Mouse (Mus musculus) erythroid progenitor cell, adult 5-6 weeks (primary cell): ENCODE results near the gene Spats1. TPM values are rescaled to one million over a fixed set of nuclear protein-coding genes. Genes with fewer than 3 reads are reported as not detected.
"Not testable (repeated sequence)": the region's sequence is repeated elsewhere in the genome, so short reads cannot be mapped to it uniquely, and the experiment has no call there.

Experiments
- ATAC-seq: replicated peaks from 2 replicates; pipeline ENCODE4 v1.8.0; 2016; ENCODE audit warnings: moderate number of reproducible peaks, mild to moderate bottlenecking, moderate TSS enrichment, inconsistent platforms; ENCODE audit not compliant: poor library complexity, low FRiP score, severe bottlenecking
- total RNA-seq, 2 experiments: library from RNA; stranded (forward) in 1 of 2; stranded (reverse) in 1 of 2; fragments of 150-400 nt in 1 of 2; fragments of 186-747, 209-891 nt in 1 of 2; gene quantifications; 2 replicates each; pipeline versions ENCODE4 v1.2.3 to v1.2.4; 2015 to 2017; ENCODE audit warnings: low replicate concordance in 2 of 2

Gene Spats1
- total RNA-seq, 2 experiments from 2014 or later, result not detected

GRCm38 (mm10) chr17:45495398-45495797 lies 20.2 kb upstream of the Spats1 start:
- ATAC-seq, result no peak

- ATAC-seq, result no peak
These were observed 15.4 kb upstream of the Spats1 start for GRCm38 (mm10) chr17:45490532-45491154.

- no peak for ATAC-seq
These were observed 14.5 kb upstream of the Spats1 start for GRCm38 (mm10) chr17:45489736-45490135.

- ATAC-seq, result no peak
These were observed 13.4 kb upstream of the Spats1 start for GRCm38 (mm10) chr17:45488321-45489254.

- ATAC-seq, result no peak
These were observed 12.0 kb upstream of the Spats1 start for GRCm38 (mm10) chr17:45487216-45487615.

GRCm38 (mm10) chr17:45485581-45485980 lies 10.4 kb upstream of the Spats1 start:
- ATAC-seq, result no peak

GRCm38 (mm10) chr17:45480429-45480828 lies 5.2 kb upstream of the Spats1 start:
- ATAC-seq, result no peak

- ATAC-seq, result peak; percentile 64; the same call in 1 of the 2 replicates
These were observed 3.1 kb upstream of the Spats1 start for GRCm38 (mm10) chr17:45478234-45478825.

GRCm38 (mm10) chr17:45474146-45474545 lies 1.1 kb downstream of the Spats1 start:
- ATAC-seq, result no peak

- no peak for ATAC-seq
These were observed 1.5 kb downstream of the Spats1 start for GRCm38 (mm10) chr17:45473667-45474066.

GRCm38 (mm10) chr17:45470726-45471125 lies 4.5 kb downstream of the Spats1 start:
- ATAC-seq, result no peak

- ATAC-seq, result no peak
These were observed 6.9 kb downstream of the Spats1 start for GRCm38 (mm10) chr17:45468302-45468701.

- no peak for ATAC-seq
These were observed 8.5 kb downstream of the Spats1 start for GRCm38 (mm10) chr17:45466701-45467100.

GRCm38 (mm10) chr17:45464255-45464654 lies 11.0 kb downstream of the Spats1 start:
- ATAC-seq, result no peak

- no peak for ATAC-seq
These were observed 12.7 kb downstream of the Spats1 start for GRCm38 (mm10) chr17:45462506-45462905.

GRCm38 (mm10) chr17:45459062-45459461 lies 16.2 kb downstream of the Spats1 start:
- no peak for ATAC-seq

- no peak for ATAC-seq
These were observed 16.7 kb downstream of the Spats1 start for GRCm38 (mm10) chr17:45458516-45458915.

GRCm38 (mm10) chr17:45457487-45457886 lies 17.7 kb downstream of the Spats1 start:
- peak; percentile 46; the same call in 1 of the 2 replicates for ATAC-seq

GRCm38 (mm10) chr17:45456260-45457152 lies 18.7 kb downstream of the Spats1 start:
- ATAC-seq, result no peak

- not testable (repeated sequence) for ATAC-seq
These were observed 19.4 kb downstream of the Spats1 start for GRCm38 (mm10) chr17:45455783-45456182.
